Mouse (Mus musculus): ENCODE results near the gene Olfr901.

GRCm38 (mm10) chr9:38427026-38427425, 2.2 kb upstream of the Olfr901 start:
- TF ChIP-seq TAL1 (IDR thresholded peaks at IDR 0.05; ENCODE audit: low read length) (no peak), GATA1 (IDR thresholded peaks at IDR 0.05; ENCODE audit: low read depth, low read length) (no peak), CTCF (IDR thresholded peaks at IDR 0.05 in 2 of 3, conservative IDR thresholded peaks at IDR 0.05 in 1 of 3; ENCODE audit: control insufficient read depth in 1 of 3, insufficient read depth in 1 of 3, low read depth in 2 of 3, low read length in 3 of 3, poor library complexity in 1 of 3, severe bottlenecking in 1 of 3) (no peak), ZMIZ1 (IDR thresholded peaks at IDR 0.05; ENCODE audit: low read depth, low read length) (no peak), POLR2A (IDR thresholded peaks at IDR 0.05; ENCODE audit: control insufficient read depth in 1 of 2, insufficient read depth in 1 of 2, low read depth in 1 of 2, low read length in 2 of 2, poor library complexity in 1 of 2) (no peak)
